In the genomic region with DNA sequence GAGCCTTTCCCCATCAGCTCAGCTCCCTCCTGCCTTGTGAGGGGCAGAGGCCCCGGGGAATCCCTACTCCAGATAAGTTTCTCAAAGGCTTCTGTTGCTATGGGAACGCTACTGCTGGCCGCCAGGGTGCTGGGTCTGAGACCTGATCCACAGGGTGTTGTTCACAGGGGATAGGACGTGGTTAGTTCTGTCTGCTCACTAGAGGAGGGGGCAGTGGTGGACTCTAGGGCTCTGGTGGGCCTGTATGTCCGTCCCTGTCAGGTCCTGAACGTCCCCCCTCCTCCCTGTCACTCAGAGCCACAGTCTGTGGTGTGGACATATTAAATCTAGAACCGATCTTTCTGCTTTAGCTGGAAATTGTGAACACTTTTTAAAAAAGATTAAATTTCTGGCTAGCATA, we compare ENCODE assay signal across 9 mouse cellular contexts.
"Had no signal": no experiment of that assay in that cellular context is flagged by ENCODE, and none has a peak within 500 bp of the region (broad histone marks: within the 10 kb centered on the region; RNA-seq: fewer than 3 reads in every experiment).

No protein-coding gene starts in this region.

- H3K4me2 ChIP-seq: limb, embryonic 13.5 days; liver, embryonic 11.5 days; liver, embryonic 15.5 days; stomach, embryonic 15.5 days had no signal

- DNase-seq: lung, adult 2 months; right cerebral cortex, postnatal 14 days; thymus, postnatal 4 days had no signal

- H3K4me1 ChIP-seq: limb, embryonic 13.5 days; liver, embryonic 15.5 days; stomach, embryonic 15.5 days had no signal

- H3K4me3 ChIP-seq: left cerebral cortex, adult 2 months; limb, embryonic 13.5 days; liver, embryonic 15.5 days; stomach, embryonic 15.5 days had no signal

- H3K27me3 ChIP-seq: limb, embryonic 13.5 days; liver, embryonic 15.5 days had no signal

- H3K9ac ChIP-seq: limb, embryonic 13.5 days; liver, embryonic 15.5 days; stomach, embryonic 15.5 days had no signal

- ATAC-seq: lung, postnatal 0 days had no signal

- H3K9me3 ChIP-seq: limb, embryonic 13.5 days; liver, embryonic 15.5 days; stomach, embryonic 15.5 days had no signal

- H3K27ac ChIP-seq: left cerebral cortex, adult 2 months; limb, embryonic 13.5 days; liver, embryonic 15.5 days; stomach, embryonic 15.5 days had no signal

- H3K36me3 ChIP-seq: limb, embryonic 13.5 days; liver, embryonic 15.5 days; stomach, embryonic 15.5 days had no signal
